Mouse (Mus musculus) megakaryocyte, embryonic 14.5 days (primary cell): ENCODE results near the gene Ttc7b. TPM values are rescaled to one million over a fixed set of nuclear protein-coding genes. Genes with fewer than 3 reads are reported as not detected.

Source experiments
- H3K27me3 ChIP-seq: replicated peaks from 2 replicates; pipeline ENCODE3; 2012; ENCODE audit warnings: inconsistent platforms
- H3K36me3 ChIP-seq: replicated peaks from 2 replicates; pipeline ENCODE3; 2012; ENCODE audit warnings: low read length, inconsistent platforms, mixed read lengths
- H3K4me1 ChIP-seq: 2 replicates; pipeline ENCODE4 v1.6.1; 2012; ENCODE audit warnings: inconsistent platforms
- H3K4me3 ChIP-seq: replicated peaks from 2 replicates; pipeline ENCODE3; 2012; ENCODE audit warnings: moderate library complexity, mild to moderate bottlenecking, inconsistent platforms
- H3K9me3 ChIP-seq: 2 replicates; pipeline ENCODE4 v1.6.1; 2012; ENCODE audit warnings: inconsistent platforms
- FLI1 ChIP-seq: IDR thresholded peaks from 2 replicates; pipeline ENCODE4 v1.6.1; 2012; ENCODE audit warnings: low read length, inconsistent platforms, mixed read lengths
- GATA1 ChIP-seq: IDR thresholded peaks from 3 replicates; pipeline ENCODE4 v1.6.1; 2012; ENCODE audit warnings: mixed read lengths, low read length, inconsistent platforms, borderline replicate concordance
- polyA plus RNA-seq: library from polyadenylated mRNA; stranded (reverse); fragments of >175 nt; gene quantifications from 2 replicates; pipeline ENCODE4 v1.2.3, GENCODE M21; 2012; ENCODE audit warnings: low replicate concordance; ENCODE audit not compliant: insufficient read depth

The Ttc7b gene
- polyA plus RNA-seq, 1 experiment: 170 TPM

DNA sequence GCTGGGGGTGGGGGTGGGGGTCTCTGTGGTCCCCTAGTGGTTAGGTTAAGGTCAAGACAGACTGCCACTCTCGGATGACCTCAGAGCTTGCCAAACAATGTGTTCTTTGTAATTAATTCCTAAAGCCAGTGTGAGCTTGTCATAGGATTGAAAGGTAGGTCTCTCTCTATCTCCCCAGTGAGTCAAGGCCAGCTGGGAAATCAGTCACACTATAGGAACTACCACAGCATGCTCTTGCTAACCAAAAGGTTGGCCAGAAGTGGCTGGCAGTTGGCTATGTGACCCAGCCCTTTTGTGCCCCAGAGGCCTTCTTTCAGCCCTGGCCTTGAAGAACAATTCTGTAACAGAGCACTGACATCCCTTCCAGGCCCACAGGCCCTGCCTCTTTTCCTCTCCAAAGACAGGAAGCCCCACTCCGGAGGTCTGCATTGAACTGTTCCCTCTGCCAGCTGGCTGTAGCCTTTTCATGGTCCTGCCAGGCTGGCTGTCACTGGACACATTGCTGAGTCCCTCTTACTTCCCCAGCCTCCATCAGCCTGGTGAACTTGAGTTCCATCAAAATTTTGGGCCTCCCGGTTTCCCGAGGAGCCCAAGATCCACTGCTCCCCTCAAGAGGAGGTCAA is 215.5 kb downstream of the Ttc7b start:
- H3K9me3 ChIP-seq: no peaks in the 10 kb centered on the region
- no peaks in the 10 kb centered on the region for H3K27me3 ChIP-seq
- TF ChIP-seq FLI1: no peak
- TF ChIP-seq GATA1: no peak
- H3K4me3 ChIP-seq: no peak overlapping the region
- peaks cover 25% of the 10 kb centered on the region for H3K4me1 ChIP-seq
- peaks cover 97% of the 10 kb centered on the region for H3K36me3 ChIP-seq

- Histone ChIP-seq H3K9me3 (no peaks in the 10 kb centered on the region), H3K4me3 (no peak overlapping the region), H3K4me1 (peaks cover 34% of the 10 kb centered on the region), H3K36me3 (peaks cover 97% of the 10 kb centered on the region), H3K27me3 (no peaks in the 10 kb centered on the region)
- TF ChIP-seq GATA1: no peak
- no peak for TF ChIP-seq FLI1
Observed at GRCm38 (mm10) chr12:100304280-100304679, 216.3 kb downstream of the Ttc7b start.

DNA sequence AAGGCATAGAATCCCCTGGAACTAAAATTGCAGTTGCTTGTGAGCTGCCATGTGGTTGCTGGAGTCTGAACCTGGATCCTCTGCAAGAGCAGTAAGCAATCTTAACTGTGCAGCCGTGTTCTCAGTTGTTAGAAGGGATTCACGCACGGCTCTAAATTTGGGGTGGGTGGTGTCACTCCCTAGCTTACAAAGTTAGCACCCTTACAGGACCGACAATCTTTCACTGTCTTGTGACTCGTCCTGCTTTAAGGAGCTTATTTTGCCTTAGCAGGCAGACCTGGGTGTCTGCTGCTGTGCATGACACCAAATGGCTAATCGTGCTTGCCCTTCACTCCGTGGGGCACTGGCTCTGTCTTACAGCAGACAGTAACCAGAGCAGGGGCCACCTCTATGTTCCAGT is 217.5 kb downstream of the Ttc7b start:
- H3K4me3 ChIP-seq: no peak overlapping the region
- TF ChIP-seq GATA1 (no peak), FLI1 (no peak)
- peaks cover 44% of the 10 kb centered on the region for H3K4me1 ChIP-seq
- H3K27me3 ChIP-seq: no peaks in the 10 kb centered on the region
- no peaks in the 10 kb centered on the region for H3K9me3 ChIP-seq
- peaks cover 99% of the 10 kb centered on the region for H3K36me3 ChIP-seq

GRCm38 (mm10) chr12:100300446-100300845 is 220.2 kb downstream of the Ttc7b start:
- Histone ChIP-seq H3K9me3 (peaks cover 9% of the 10 kb centered on the region; the same call in 1 of the 2 replicates), H3K4me1 (peaks cover 41% of the 10 kb centered on the region), H3K27me3 (no peaks in the 10 kb centered on the region), H3K36me3 (peaks cover 77% of the 10 kb centered on the region), H3K4me3 (no peak overlapping the region)
- TF ChIP-seq GATA1 (no peak), FLI1 (no peak)

DNA sequence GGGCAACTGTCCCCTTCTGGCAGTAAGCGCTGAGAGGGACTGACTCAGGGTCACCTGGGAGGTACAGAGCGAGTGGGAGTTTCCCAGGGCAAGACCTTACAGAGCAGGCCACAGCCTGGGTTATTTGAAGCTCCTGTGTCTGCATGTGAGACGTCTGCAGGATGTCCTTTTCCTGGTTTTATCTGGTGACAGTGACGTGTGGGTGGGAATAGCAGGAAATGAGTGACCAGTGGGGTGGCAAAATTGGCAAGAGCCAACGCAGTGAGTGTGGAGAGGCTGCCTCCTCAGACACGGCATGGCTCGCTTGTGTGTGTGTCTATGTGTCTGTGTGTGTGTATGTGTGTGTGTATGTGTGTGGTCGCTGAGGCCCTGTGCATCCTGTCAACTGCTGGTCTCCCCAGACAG is 221.3 kb downstream of the Ttc7b start:
- Histone ChIP-seq H3K9me3 (peaks cover 15% of the 10 kb centered on the region), H3K27me3 (no peaks in the 10 kb centered on the region), H3K36me3 (peaks cover 66% of the 10 kb centered on the region), H3K4me1 (peaks cover 34% of the 10 kb centered on the region), H3K4me3 (peak overlapping the region; percentile 73)
- TF ChIP-seq FLI1 (no peak), GATA1 (no peak)

DNA sequence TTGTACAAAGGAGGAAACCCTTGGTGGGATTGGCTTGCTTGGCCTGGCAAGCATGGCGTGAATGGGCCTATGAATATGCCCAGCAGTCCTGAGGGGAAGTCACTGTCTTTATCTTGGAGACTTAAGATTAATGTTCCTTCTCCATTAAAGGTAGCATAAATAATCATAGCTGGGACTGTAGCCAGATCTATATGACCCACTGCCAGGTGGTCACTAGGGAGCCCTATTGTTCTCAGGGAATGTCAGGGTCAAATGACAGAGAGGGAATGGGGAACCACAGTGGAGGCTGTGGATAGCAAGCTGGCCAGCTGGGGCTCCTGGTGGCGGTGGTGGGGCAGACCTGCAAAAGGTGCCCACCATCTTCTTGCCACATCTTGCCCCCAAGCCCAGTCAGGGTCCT is 221.8 kb downstream of the Ttc7b start:
- Histone ChIP-seq H3K36me3 (peaks cover 60% of the 10 kb centered on the region), H3K9me3 (peaks cover 21% of the 10 kb centered on the region), H3K4me1 (peaks cover 32% of the 10 kb centered on the region), H3K4me3 (no peak overlapping the region), H3K27me3 (peaks cover under 1% of the 10 kb centered on the region)
- TF ChIP-seq FLI1: no peak
- TF ChIP-seq GATA1: no peak

- H3K4me1 ChIP-seq: peaks cover 32% of the 10 kb centered on the region
- H3K9me3 ChIP-seq: peaks cover 23% of the 10 kb centered on the region
- no peak overlapping the region for H3K4me3 ChIP-seq
- peaks cover 52% of the 10 kb centered on the region for H3K36me3 ChIP-seq
- peaks cover 4% of the 10 kb centered on the region for H3K27me3 ChIP-seq
- TF ChIP-seq GATA1: no peak
- TF ChIP-seq FLI1: no peak
Observed at GRCm38 (mm10) chr12:100297961-100298360, 222.7 kb downstream of the Ttc7b start.

DNA sequence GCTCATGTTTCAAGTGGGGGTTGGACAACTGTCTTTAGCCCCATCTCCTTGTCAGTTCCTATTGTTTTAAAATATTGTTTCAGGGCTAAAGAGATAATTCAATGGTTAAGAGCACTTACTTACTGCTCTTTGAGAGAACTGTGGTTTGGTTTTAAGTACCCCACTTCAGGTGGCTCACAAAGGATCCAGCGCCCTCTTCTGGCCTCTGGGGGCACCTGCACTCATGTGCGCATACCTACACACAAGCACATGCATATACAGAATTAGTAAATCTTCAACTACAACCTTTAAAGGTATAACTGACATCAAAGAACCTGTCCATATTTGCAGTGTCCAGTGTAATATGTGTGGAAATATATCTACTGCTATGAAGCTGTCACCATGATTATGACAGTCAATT is 226.2 kb downstream of the Ttc7b start:
- Histone ChIP-seq H3K27me3 (peaks cover 16% of the 10 kb centered on the region), H3K4me1 (peaks cover 15% of the 10 kb centered on the region), H3K9me3 (peaks cover 23% of the 10 kb centered on the region), H3K4me3 (no peak overlapping the region), H3K36me3 (peaks cover 17% of the 10 kb centered on the region)
- TF ChIP-seq FLI1 (no peak), GATA1 (no peak)

DNA sequence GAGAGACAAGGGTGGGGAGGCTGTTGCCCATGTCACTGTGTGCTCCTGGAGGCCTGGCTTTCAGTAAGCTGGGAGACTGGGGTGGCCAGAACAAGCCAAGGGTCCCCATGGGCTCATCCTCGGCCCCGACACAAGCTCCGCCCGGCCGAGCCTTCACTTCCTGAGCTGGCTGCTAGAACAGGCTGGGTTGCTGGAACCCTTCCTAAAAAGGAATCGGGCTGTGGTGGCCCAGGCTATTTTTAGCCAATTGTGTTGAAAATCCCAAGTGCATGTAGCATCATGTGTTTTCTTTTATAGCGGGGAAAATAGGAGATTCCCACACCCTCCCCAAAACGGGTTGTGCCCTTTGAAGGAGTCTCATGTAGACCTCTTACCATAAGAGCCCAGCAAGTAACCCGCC is 226.7 kb downstream of the Ttc7b start:
- Histone ChIP-seq H3K4me3 (no peak overlapping the region), H3K27me3 (peaks cover 18% of the 10 kb centered on the region), H3K9me3 (peaks cover 23% of the 10 kb centered on the region), H3K4me1 (peaks cover 10% of the 10 kb centered on the region), H3K36me3 (peaks cover 12% of the 10 kb centered on the region)
- TF ChIP-seq GATA1: no peak
- TF ChIP-seq FLI1: no peak

- no peaks in the 10 kb centered on the region for H3K36me3 ChIP-seq
- H3K27me3 ChIP-seq: peaks cover 38% of the 10 kb centered on the region
- peaks cover 4% of the 10 kb centered on the region; the same call in 1 of the 2 replicates for H3K4me1 ChIP-seq
- TF ChIP-seq FLI1 (no peak), GATA1 (no peak)
- peaks cover 14% of the 10 kb centered on the region for H3K9me3 ChIP-seq
- no peak overlapping the region for H3K4me3 ChIP-seq
Observed at GRCm38 (mm10) chr12:100290711-100291685, 229.6 kb downstream of the Ttc7b start.
